Mouse (Mus musculus) midbrain, embryonic 10.5 days (tissue): ENCODE measurements at regions not wholly inside any gene's neighbourhood (a gene's known extent, or its start where the extent isn't known, plus 50 kb on each side); places are given as distances from the start of the nearest gene placed in this dataset.

Source experiments
- DNase-seq: peaks from one replicate; pipeline ENCODE4 v3.0.0-alpha.2; 2017; ENCODE audit warnings: low spot score
- H3K27ac ChIP-seq: fragments of 300-500 bp; sonication (generic); replicated peaks from 2 replicates; pipeline ENCODE4 v1.5.1; 2016; ENCODE audit warnings: mild to moderate bottlenecking
- H3K27me3 ChIP-seq: fragments of 300-500 bp; sonication (generic); 2 replicates; pipeline ENCODE4 v1.6.1; 2016; ENCODE audit warnings: low read depth, mild to moderate bottlenecking; ENCODE audit not compliant: poor library complexity, severe bottlenecking
- H3K36me3 ChIP-seq: fragments of 300-500 bp; sonication (generic); 2 replicates; pipeline ENCODE4 v1.6.1; 2016; ENCODE audit warnings: mild to moderate bottlenecking, moderate library complexity
- H3K4me1 ChIP-seq: fragments of 300-500 bp; sonication (generic); 2 replicates; pipeline ENCODE4 v1.6.1; 2016
- H3K4me3 ChIP-seq: fragments of 300-500 bp; sonication (generic); 2 replicates; pipeline ENCODE4 v1.5.1; 2016; ENCODE audit warnings: mild to moderate bottlenecking, moderate library complexity
- H3K9me3 ChIP-seq: fragments of 300-500 bp; sonication (generic); replicated peaks from 2 replicates; pipeline ENCODE4 v1.6.1; 2016; ENCODE audit warnings: mild to moderate bottlenecking
- WGBS: fragments of 180-500 bp; shearing (Covaris S2); methylation state at CpG from one replicate; pipeline ENCODE4 v1.1.7; 2016; 5-methylcytosine and 5-hydroxymethylcytosine counted together

GRCm38 (mm10) chr1:64301530-64302061 lies 179.5 kb upstream of the Klf7 start:
- no peak overlapping the region for H3K4me3 ChIP-seq
- 71% methylated on average over 6 of the region's 6 CpGs for WGBS
- peaks cover 42% of the 10 kb centered on the region for H3K4me1 ChIP-seq
- 0 out of 2 replicates have a peak overlapping the region, but pooled peaks have one; percentile 6 for H3K27ac ChIP-seq
- H3K9me3 ChIP-seq: no peaks in the 10 kb centered on the region
- no peak for DNase-seq
- H3K27me3 ChIP-seq: no peaks in the 10 kb centered on the region
- no peaks in the 10 kb centered on the region for H3K36me3 ChIP-seq

GRCm38 (mm10) chr1:64300951-64301529 lies 179.0 kb upstream of the Klf7 start:
- no peak for DNase-seq
- Histone ChIP-seq H3K36me3 (no peaks in the 10 kb centered on the region), H3K4me3 (no peak overlapping the region), H3K4me1 (peaks cover 42% of the 10 kb centered on the region), H3K27me3 (no peaks in the 10 kb centered on the region), H3K27ac (no peak overlapping the region), H3K9me3 (no peaks in the 10 kb centered on the region)
- 85% methylated on average over 8 of the region's 8 CpGs for WGBS

- Histone ChIP-seq H3K9me3 (no peaks in the 10 kb centered on the region), H3K4me1 (peaks cover 39% of the 10 kb centered on the region), H3K27ac (no peak overlapping the region), H3K27me3 (no peaks in the 10 kb centered on the region), H3K4me3 (no peak overlapping the region), H3K36me3 (no peaks in the 10 kb centered on the region)
- 14% methylated on average over 2 of the region's 2 CpGs for WGBS
- no peak for DNase-seq
Measured at GRCm38 (mm10) chr1:64298950-64299349, 176.9 kb upstream of the Klf7 start.

- Histone ChIP-seq H3K27me3 (no peaks in the 10 kb centered on the region), H3K4me1 (peaks cover 39% of the 10 kb centered on the region), H3K4me3 (no peak overlapping the region), H3K9me3 (no peaks in the 10 kb centered on the region), H3K36me3 (no peaks in the 10 kb centered on the region), H3K27ac (no peak overlapping the region)
- 86% methylated on average over 14 of the region's 14 CpGs for WGBS
- DNase-seq: no peak
Measured at GRCm38 (mm10) chr1:64298188-64298587, 176.1 kb upstream of the Klf7 start.

- no peaks in the 10 kb centered on the region for H3K36me3 ChIP-seq
- no peak for DNase-seq
- H3K9me3 ChIP-seq: no peaks in the 10 kb centered on the region
- H3K4me1 ChIP-seq: peaks cover 30% of the 10 kb centered on the region
- no peaks in the 10 kb centered on the region for H3K27me3 ChIP-seq
- 80% methylated on average over 5 of the region's 5 CpGs for WGBS
- H3K27ac ChIP-seq: no peak overlapping the region
- no peak overlapping the region for H3K4me3 ChIP-seq
Measured at GRCm38 (mm10) chr1:64297343-64297742, 175.3 kb upstream of the Klf7 start.

- no peaks in the 10 kb centered on the region for H3K36me3 ChIP-seq
- no peaks in the 10 kb centered on the region for H3K27me3 ChIP-seq
- WGBS: 43% methylated on average over 6 of the region's 6 CpGs
- H3K4me3 ChIP-seq: no peak overlapping the region
- no peaks in the 10 kb centered on the region for H3K9me3 ChIP-seq
- no peak for DNase-seq
- peaks cover 25% of the 10 kb centered on the region for H3K4me1 ChIP-seq
- peak overlapping the region; percentile 55 for H3K27ac ChIP-seq
Measured at GRCm38 (mm10) chr1:64295512-64295945, 173.4 kb upstream of the Klf7 start.

- Histone ChIP-seq H3K9me3 (no peaks in the 10 kb centered on the region), H3K36me3 (no peaks in the 10 kb centered on the region), H3K27ac (no peak overlapping the region), H3K4me3 (no peak overlapping the region), H3K27me3 (no peaks in the 10 kb centered on the region), H3K4me1 (peaks cover 25% of the 10 kb centered on the region)
- WGBS: 88% methylated on average over 7 of the region's 7 CpGs
- DNase-seq: no peak
Measured at GRCm38 (mm10) chr1:64295051-64295450, 173.0 kb upstream of the Klf7 start.

- no peak for DNase-seq
- Histone ChIP-seq H3K4me1 (peaks cover 6% of the 10 kb centered on the region; the same call in 1 of the 2 replicates), H3K36me3 (no peaks in the 10 kb centered on the region), H3K9me3 (no peaks in the 10 kb centered on the region), H3K27me3 (no peaks in the 10 kb centered on the region), H3K4me3 (no peak overlapping the region), H3K27ac (peak overlapping the region; percentile 10)
- 59% methylated on average over 12 of the region's 12 CpGs for WGBS
Measured at GRCm38 (mm10) chr1:64288812-64289447, 166.8 kb upstream of the Klf7 start.

GRCm38 (mm10) chr1:64287068-64287467 lies 165.0 kb upstream of the Klf7 start:
- Histone ChIP-seq H3K36me3 (no peaks in the 10 kb centered on the region), H3K9me3 (no peaks in the 10 kb centered on the region), H3K4me1 (peaks cover 6% of the 10 kb centered on the region; the same call in 1 of the 2 replicates), H3K4me3 (no peak overlapping the region), H3K27ac (no peak overlapping the region), H3K27me3 (no peaks in the 10 kb centered on the region)
- WGBS: 86% methylated on average over 2 of the region's 2 CpGs
- no peak for DNase-seq

GRCm38 (mm10) chr1:64284656-64285055 lies 162.6 kb upstream of the Klf7 start:
- no peaks in the 10 kb centered on the region for H3K27me3 ChIP-seq
- H3K27ac ChIP-seq: no peak overlapping the region
- WGBS: 91% methylated on average over 8 of the region's 8 CpGs
- no peak overlapping the region for H3K4me3 ChIP-seq
- peaks cover 6% of the 10 kb centered on the region; the same call in 1 of the 2 replicates for H3K4me1 ChIP-seq
- H3K9me3 ChIP-seq: no peaks in the 10 kb centered on the region
- DNase-seq: no peak
- H3K36me3 ChIP-seq: no peaks in the 10 kb centered on the region

- DNase-seq: no peak
- no peaks in the 10 kb centered on the region for H3K27me3 ChIP-seq
- H3K27ac ChIP-seq: no peak overlapping the region
- no peaks in the 10 kb centered on the region for H3K9me3 ChIP-seq
- H3K36me3 ChIP-seq: no peaks in the 10 kb centered on the region
- no peaks in the 10 kb centered on the region for H3K4me1 ChIP-seq
- H3K4me3 ChIP-seq: no peak overlapping the region
Measured at GRCm38 (mm10) chr1:64275865-64276264, 153.8 kb upstream of the Klf7 start.

- Histone ChIP-seq H3K4me3 (no peak overlapping the region), H3K4me1 (no peaks in the 10 kb centered on the region), H3K27ac (no peak overlapping the region), H3K27me3 (no peaks in the 10 kb centered on the region), H3K9me3 (no peaks in the 10 kb centered on the region), H3K36me3 (no peaks in the 10 kb centered on the region)
- no peak for DNase-seq
- WGBS: 85% methylated on average over 3 of the region's 3 CpGs
Measured at GRCm38 (mm10) chr1:64275086-64275802, 153.2 kb upstream of the Klf7 start.

GRCm38 (mm10) chr1:64257237-64257636 lies 135.2 kb upstream of the Klf7 start:
- Histone ChIP-seq H3K27me3 (no peaks in the 10 kb centered on the region), H3K36me3 (no peaks in the 10 kb centered on the region), H3K4me1 (peaks cover 13% of the 10 kb centered on the region), H3K27ac (no peak overlapping the region), H3K4me3 (no peak overlapping the region), H3K9me3 (no peaks in the 10 kb centered on the region)
- 82% methylated on average over 2 of the region's 2 CpGs for WGBS
- DNase-seq: no peak
